Mouse (Mus musculus): Measurements from ENCODE around the gene Tns3. TPM values are rescaled to one million over a fixed set of nuclear protein-coding genes. Genes with fewer than 3 reads are reported as not detected.

Gene Tns3
- total and polyA plus RNA-seq, 2 experiments: 12.8 to 15.3 TPM

- WGBS: 77% methylated on average over 6 of the region's 6 CpGs
- TF ChIP-seq CTCF (IDR thresholded peaks at IDR 0.05; ENCODE audit: low read depth, low read length) (no peak), POLR2A (IDR thresholded peaks at IDR 0.05; ENCODE audit: extremely low read depth, insufficient read depth, low read length) (no peak)
- Histone ChIP-seq H3K36me3 (ENCODE audit: control insufficient read depth, insufficient read depth, low read length) (no peaks in the 10 kb centered on the region), H3K27me3 (ENCODE audit: control insufficient read depth, insufficient read depth, low read length) (no peaks in the 10 kb centered on the region), H3K4me1 (ENCODE audit: control insufficient read depth, insufficient read depth, low read length) (peaks cover 21% of the 10 kb centered on the region), H3K27ac (replicated peaks; ENCODE audit: insufficient read depth, low read depth, low read length) (no peak overlapping the region), H3K4me3 (ENCODE audit: insufficient read depth, low read depth, low read length) (no peak overlapping the region), H3K9ac (ENCODE audit: low read depth, low read length) (no peak overlapping the region), H3K79me2 (ENCODE audit: control insufficient read depth, insufficient read depth, low read length) (peaks cover 41% of the 10 kb centered on the region)
- DNase-seq (ENCODE audit: extremely low read depth, low read depth, low spot score): no peak
These were observed 163.5 kb downstream of the Tns3 start for GRCm38 (mm10) chr11:8500855-8501254.

- H3K36me3 ChIP-seq (ENCODE audit: control insufficient read depth, insufficient read depth, low read length): 0 out of 2 replicates have a peak, but pooled peaks cover 2% of the 10 kb centered on the region
- H3K9ac ChIP-seq (ENCODE audit: low read depth, low read length): no peak overlapping the region
- TF ChIP-seq CTCF (IDR thresholded peaks at IDR 0.05; ENCODE audit: low read depth, low read length): no peak
- TF ChIP-seq POLR2A (IDR thresholded peaks at IDR 0.05; ENCODE audit: extremely low read depth, insufficient read depth, low read length): no peak
- H3K27me3 ChIP-seq (ENCODE audit: control insufficient read depth, insufficient read depth, low read length): no peaks in the 10 kb centered on the region
- DNase-seq (ENCODE audit: extremely low read depth, low read depth, low spot score): no peak
- peaks cover 7% of the 10 kb centered on the region; the same call in 1 of the 2 replicates for H3K4me1 ChIP-seq (ENCODE audit: control insufficient read depth, insufficient read depth, low read length)
- 77% methylated on average over 6 of the region's 6 CpGs for WGBS
- peak overlapping the region; percentile 39; the same call in 1 of the 2 replicates for H3K27ac ChIP-seq (replicated peaks; ENCODE audit: insufficient read depth, low read depth, low read length)
- H3K4me3 ChIP-seq (ENCODE audit: insufficient read depth, low read depth, low read length): no peak overlapping the region
- H3K79me2 ChIP-seq (ENCODE audit: control insufficient read depth, insufficient read depth, low read length): peaks cover 47% of the 10 kb centered on the region; the same call in 1 of the 2 replicates
These were observed 167.2 kb downstream of the Tns3 start for GRCm38 (mm10) chr11:8497136-8497535.

GRCm38 (mm10) chr11:8496686-8497085, 167.6 kb downstream of the Tns3 start:
- peaks cover 43% of the 10 kb centered on the region; the same call in 1 of the 2 replicates for H3K79me2 ChIP-seq (ENCODE audit: control insufficient read depth, insufficient read depth, low read length)
- no peak overlapping the region for H3K9ac ChIP-seq (ENCODE audit: low read depth, low read length)
- H3K36me3 ChIP-seq (ENCODE audit: control insufficient read depth, insufficient read depth, low read length): peaks cover 5% of the 10 kb centered on the region; the same call in 1 of the 2 replicates
- WGBS: 62% methylated on average over 5 of the region's 5 CpGs
- no peak for TF ChIP-seq CTCF (IDR thresholded peaks at IDR 0.05; ENCODE audit: low read depth, low read length)
- no peak for TF ChIP-seq POLR2A (IDR thresholded peaks at IDR 0.05; ENCODE audit: extremely low read depth, insufficient read depth, low read length)
- peaks cover 7% of the 10 kb centered on the region; the same call in 1 of the 2 replicates for H3K4me1 ChIP-seq (ENCODE audit: control insufficient read depth, insufficient read depth, low read length)
- H3K27ac ChIP-seq (replicated peaks; ENCODE audit: insufficient read depth, low read depth, low read length): peak overlapping the region; percentile 39
- no peaks in the 10 kb centered on the region for H3K27me3 ChIP-seq (ENCODE audit: control insufficient read depth, insufficient read depth, low read length)
- H3K4me3 ChIP-seq (ENCODE audit: insufficient read depth, low read depth, low read length): no peak overlapping the region
- no peak for DNase-seq (ENCODE audit: extremely low read depth, low read depth, low spot score)

- Histone ChIP-seq H3K4me1 (ENCODE audit: control insufficient read depth, insufficient read depth, low read length) (peaks cover 7% of the 10 kb centered on the region; the same call in 1 of the 2 replicates), H3K27ac (replicated peaks; ENCODE audit: insufficient read depth, low read depth, low read length) (no peak overlapping the region), H3K4me3 (ENCODE audit: insufficient read depth, low read depth, low read length) (no peak overlapping the region), H3K9ac (ENCODE audit: low read depth, low read length) (no peak overlapping the region), H3K27me3 (ENCODE audit: control insufficient read depth, insufficient read depth, low read length) (no peaks in the 10 kb centered on the region), H3K36me3 (ENCODE audit: control insufficient read depth, insufficient read depth, low read length) (peaks cover 8% of the 10 kb centered on the region; the same call in 1 of the 2 replicates), H3K79me2 (ENCODE audit: control insufficient read depth, insufficient read depth, low read length) (peaks cover 36% of the 10 kb centered on the region; the same call in 1 of the 2 replicates)
- no peak for DNase-seq (ENCODE audit: extremely low read depth, low read depth, low spot score)
- WGBS: 64% methylated on average over 7 of the region's 7 CpGs
- TF ChIP-seq POLR2A (IDR thresholded peaks at IDR 0.05; ENCODE audit: extremely low read depth, insufficient read depth, low read length) (no peak), CTCF (IDR thresholded peaks at IDR 0.05; ENCODE audit: low read depth, low read length) (no peak)
These were observed 168.5 kb downstream of the Tns3 start for GRCm38 (mm10) chr11:8495801-8496200.

GRCm38 (mm10) chr11:8495036-8495435, 169.3 kb downstream of the Tns3 start:
- H3K36me3 ChIP-seq (ENCODE audit: control insufficient read depth, insufficient read depth, low read length): peaks cover 8% of the 10 kb centered on the region; the same call in 1 of the 2 replicates
- H3K4me3 ChIP-seq (ENCODE audit: insufficient read depth, low read depth, low read length): no peak overlapping the region
- H3K4me1 ChIP-seq (ENCODE audit: control insufficient read depth, insufficient read depth, low read length): peaks cover 7% of the 10 kb centered on the region; the same call in 1 of the 2 replicates
- WGBS: 94% methylated on average over 8 of the region's 8 CpGs
- H3K27me3 ChIP-seq (ENCODE audit: control insufficient read depth, insufficient read depth, low read length): no peaks in the 10 kb centered on the region
- DNase-seq (ENCODE audit: extremely low read depth, low read depth, low spot score): no peak
- H3K27ac ChIP-seq (replicated peaks; ENCODE audit: insufficient read depth, low read depth, low read length): no peak overlapping the region
- peaks cover 34% of the 10 kb centered on the region; the same call in 1 of the 2 replicates for H3K79me2 ChIP-seq (ENCODE audit: control insufficient read depth, insufficient read depth, low read length)
- no peak overlapping the region for H3K9ac ChIP-seq (ENCODE audit: low read depth, low read length)
- TF ChIP-seq POLR2A (IDR thresholded peaks at IDR 0.05; ENCODE audit: extremely low read depth, insufficient read depth, low read length) (no peak), CTCF (IDR thresholded peaks at IDR 0.05; ENCODE audit: low read depth, low read length) (no peak)

GRCm38 (mm10) chr11:8493931-8494490, 170.3 kb downstream of the Tns3 start:
- H3K4me3 ChIP-seq (ENCODE audit: insufficient read depth, low read depth, low read length): no peak overlapping the region
- no peak overlapping the region for H3K9ac ChIP-seq (ENCODE audit: low read depth, low read length)
- no peak for DNase-seq (ENCODE audit: extremely low read depth, low read depth, low spot score)
- H3K27ac ChIP-seq (replicated peaks; ENCODE audit: insufficient read depth, low read depth, low read length): no peak overlapping the region
- H3K4me1 ChIP-seq (ENCODE audit: control insufficient read depth, insufficient read depth, low read length): peaks cover 7% of the 10 kb centered on the region; the same call in 1 of the 2 replicates
- no peaks in the 10 kb centered on the region for H3K27me3 ChIP-seq (ENCODE audit: control insufficient read depth, insufficient read depth, low read length)
- peaks cover 26% of the 10 kb centered on the region; the same call in 1 of the 2 replicates for H3K79me2 ChIP-seq (ENCODE audit: control insufficient read depth, insufficient read depth, low read length)
- 80% methylated on average over 8 of the region's 8 CpGs for WGBS
- TF ChIP-seq POLR2A (IDR thresholded peaks at IDR 0.05; ENCODE audit: extremely low read depth, insufficient read depth, low read length) (no peak), CTCF (IDR thresholded peaks at IDR 0.05; ENCODE audit: low read depth, low read length) (no peak)
- H3K36me3 ChIP-seq (ENCODE audit: control insufficient read depth, insufficient read depth, low read length): peaks cover 8% of the 10 kb centered on the region; the same call in 1 of the 2 replicates
